Mouse (Mus musculus) G1E (cell line): ENCODE data around the gene Arpp19. TPM values are rescaled to one million over a fixed set of nuclear protein-coding genes. Genes with fewer than 3 reads are reported as not detected.
A peak's percentile ranks its signal among the peaks of the same experiment; 100 is the strongest.

Experiments
- ATAC-seq: 2 replicates; pipeline ENCODE4 v1.8.0; 2016; ENCODE audit warnings: mild to moderate bottlenecking; ENCODE audit not compliant: insufficient number of reproducible peaks, poor library complexity, low FRiP score, severe bottlenecking; ENCODE audit errors: extremely low read depth
- DNase-seq: peaks from one replicate; pipeline ENCODE4 v3.0.0; 2012; ENCODE audit warnings: low spot score
- H3K27me3 ChIP-seq: 2 replicates; pipeline ENCODE4 v1.6.1; 2012; ENCODE audit warnings: mild to moderate bottlenecking, low read length, inconsistent platforms; ENCODE audit not compliant: insufficient read depth
- H3K36me3 ChIP-seq: replicated peaks from 2 replicates; pipeline ENCODE3; 2012; ENCODE audit warnings: mild to moderate bottlenecking, inconsistent platforms
- H3K4me1 ChIP-seq: 2 replicates; pipeline ENCODE4 v1.6.1; 2012; ENCODE audit warnings: low read depth, low read length, inconsistent platforms, mixed read lengths; ENCODE audit not compliant: insufficient read depth
- H3K4me3 ChIP-seq: 2 replicates; pipeline ENCODE4 v1.5.1; 2012; ENCODE audit warnings: low read depth, mild to moderate bottlenecking, inconsistent platforms, low read length, moderate library complexity, mixed read lengths
- H3K9me3 ChIP-seq: replicated peaks from 2 replicates; pipeline ENCODE4 v1.6.1; 2012; ENCODE audit warnings: inconsistent platforms
- CTCF ChIP-seq: IDR thresholded peaks from 2 replicates; pipeline ENCODE4 v1.5.1; 2012; ENCODE audit warnings: low read depth, low read length, inconsistent platforms, mixed read lengths
- GATA1 ChIP-seq: IDR thresholded peaks from 2 replicates; pipeline ENCODE4 v1.6.1; 2012; ENCODE audit warnings: borderline replicate concordance, low read length, inconsistent platforms, mixed read lengths
- GATA2 ChIP-seq: IDR thresholded peaks from 2 replicates; pipeline ENCODE4 v1.6.1; 2012; ENCODE audit warnings: low read depth, low read length, inconsistent platforms, borderline replicate concordance
- POLR2AphosphoS5 ChIP-seq: IDR thresholded peaks from 2 replicates; pipeline ENCODE4 v1.6.1; 2012; ENCODE audit warnings: low read depth, low read length, inconsistent platforms; ENCODE audit not compliant: insufficient replicate concordance
- TAL1 ChIP-seq: conservative IDR thresholded peaks from 2 replicates; pipeline ENCODE4 v1.6.1; 2012; ENCODE audit warnings: low read depth, low read length, inconsistent platforms, mixed read lengths
- polyA plus RNA-seq: library from polyadenylated mRNA; stranded (reverse); fragments of >175 nt; gene quantifications from 2 replicates; pipeline ENCODE4 v1.2.3, GENCODE M21; 2012
- total RNA-seq, 2 experiments: library from RNA; stranded (forward) in 1 of 2; stranded (reverse) in 1 of 2; fragments of 200-1000 nt in 1 of 2; fragments of >200 nt in 1 of 2; fragmentation: Nextera tagmentation in 1 of 2; gene quantifications; 2 replicates each; pipeline ENCODE4 v1.2.3; 2014 to 2017

The Arpp19 gene
- total and polyA plus RNA-seq, 3 experiments, result 71.2 to 219 (median 76.8) TPM

GRCm38 (mm10) chr9:75087823-75088222, 50.4 kb downstream of the Arpp19 start:
- DNase-seq, result no peak
- H3K27me3 ChIP-seq, result no peaks in the 10 kb centered on the region
- no peaks in the 10 kb centered on the region for H3K36me3 ChIP-seq
- H3K4me3 ChIP-seq, result no peak overlapping the region
- no peaks in the 10 kb centered on the region; the same call in 1 of the 2 replicates for H3K4me1 ChIP-seq
- TF ChIP-seq POLR2AphosphoS5 (no peak), CTCF (no peak), GATA2 (no peak), GATA1 (no peak), TAL1 (no peak)
- ATAC-seq, result no peak
- no peaks in the 10 kb centered on the region for H3K9me3 ChIP-seq

- DNase-seq, result no peak
- H3K9me3 ChIP-seq, result no peaks in the 10 kb centered on the region
- H3K4me1 ChIP-seq, result no peaks in the 10 kb centered on the region; the same call in 1 of the 2 replicates
- peak; percentile 57; the same call in 1 of the 2 replicates for ATAC-seq
- no peak for TF ChIP-seq POLR2AphosphoS5
- TF ChIP-seq GATA2, result no peak
- no peak for TF ChIP-seq TAL1
- TF ChIP-seq CTCF, result no peak
- no peak for TF ChIP-seq GATA1
- H3K4me3 ChIP-seq, result no peak overlapping the region
- no peaks in the 10 kb centered on the region for H3K36me3 ChIP-seq
- no peaks in the 10 kb centered on the region for H3K27me3 ChIP-seq
Observed at GRCm38 (mm10) chr9:75089285-75089684, 51.9 kb downstream of the Arpp19 start.

- H3K9me3 ChIP-seq, result no peaks in the 10 kb centered on the region
- ATAC-seq, result no peak
Observed at GRCm38 (mm10) chr9:75092134-75092533, 54.7 kb downstream of the Arpp19 start.

GRCm38 (mm10) chr9:75094762-75095161, 57.3 kb downstream of the Arpp19 start:
- no peaks in the 10 kb centered on the region for H3K27me3 ChIP-seq
- H3K9me3 ChIP-seq, result no peaks in the 10 kb centered on the region
- TF ChIP-seq TAL1 (no peak), POLR2AphosphoS5 (no peak), GATA1 (no peak), CTCF (no peak), GATA2 (no peak)
- ATAC-seq (no peak), DNase-seq (no peak)
- peaks cover 2% of the 10 kb centered on the region for H3K4me1 ChIP-seq
- H3K36me3 ChIP-seq, result no peaks in the 10 kb centered on the region
- no peak overlapping the region for H3K4me3 ChIP-seq

More at GRCm38 (mm10) chr9:75092134-75092533, 54.7 kb downstream of the Arpp19 start:
- DNase-seq, result no peak
- Histone ChIP-seq H3K27me3 (no peaks in the 10 kb centered on the region), H3K4me3 (no peak overlapping the region), H3K36me3 (no peaks in the 10 kb centered on the region), H3K4me1 (no peaks in the 10 kb centered on the region; the same call in 1 of the 2 replicates)
- TF ChIP-seq TAL1, result no peak
- TF ChIP-seq POLR2AphosphoS5, result no peak
- no peak for TF ChIP-seq GATA1
- no peak for TF ChIP-seq CTCF
- no peak for TF ChIP-seq GATA2

GRCm38 (mm10) chr9:75098937-75099336, 61.5 kb downstream of the Arpp19 start:
- Histone ChIP-seq H3K36me3 (no peaks in the 10 kb centered on the region), H3K4me1 (peaks cover 2% of the 10 kb centered on the region), H3K4me3 (no peak overlapping the region), H3K27me3 (no peaks in the 10 kb centered on the region), H3K9me3 (no peaks in the 10 kb centered on the region)
- DNase-seq, result no peak
- TF ChIP-seq GATA2, result no peak
- TF ChIP-seq TAL1, result no peak
- no peak for TF ChIP-seq CTCF
- TF ChIP-seq POLR2AphosphoS5, result no peak
- TF ChIP-seq GATA1, result no peak
- ATAC-seq, result no peak

- TF ChIP-seq GATA2 (no peak), TAL1 (no peak), POLR2AphosphoS5 (no peak), CTCF (no peak), GATA1 (no peak)
Observed at GRCm38 (mm10) chr9:75100157-75100781, 62.9 kb downstream of the Arpp19 start.

More at GRCm38 (mm10) chr9:75100157-75100781, 62.9 kb downstream of the Arpp19 start:
- Histone ChIP-seq H3K36me3 (no peaks in the 10 kb centered on the region), H3K9me3 (no peaks in the 10 kb centered on the region), H3K4me1 (peaks cover 2% of the 10 kb centered on the region), H3K27me3 (no peaks in the 10 kb centered on the region), H3K4me3 (no peak overlapping the region)
- DNase-seq (no peak), ATAC-seq (peak; percentile 28)
